Mouse (Mus musculus): Measurements from ENCODE around the gene Dpp9. TPM values are rescaled to one million over a fixed set of nuclear protein-coding genes. Genes with fewer than 3 reads are reported as not detected.
A peak's percentile ranks its signal among the peaks of the same experiment; 100 is the strongest.

Gene Dpp9
- polyA plus RNA-seq, 1 experiment from 2014 or later = 38.8 TPM

DNA sequence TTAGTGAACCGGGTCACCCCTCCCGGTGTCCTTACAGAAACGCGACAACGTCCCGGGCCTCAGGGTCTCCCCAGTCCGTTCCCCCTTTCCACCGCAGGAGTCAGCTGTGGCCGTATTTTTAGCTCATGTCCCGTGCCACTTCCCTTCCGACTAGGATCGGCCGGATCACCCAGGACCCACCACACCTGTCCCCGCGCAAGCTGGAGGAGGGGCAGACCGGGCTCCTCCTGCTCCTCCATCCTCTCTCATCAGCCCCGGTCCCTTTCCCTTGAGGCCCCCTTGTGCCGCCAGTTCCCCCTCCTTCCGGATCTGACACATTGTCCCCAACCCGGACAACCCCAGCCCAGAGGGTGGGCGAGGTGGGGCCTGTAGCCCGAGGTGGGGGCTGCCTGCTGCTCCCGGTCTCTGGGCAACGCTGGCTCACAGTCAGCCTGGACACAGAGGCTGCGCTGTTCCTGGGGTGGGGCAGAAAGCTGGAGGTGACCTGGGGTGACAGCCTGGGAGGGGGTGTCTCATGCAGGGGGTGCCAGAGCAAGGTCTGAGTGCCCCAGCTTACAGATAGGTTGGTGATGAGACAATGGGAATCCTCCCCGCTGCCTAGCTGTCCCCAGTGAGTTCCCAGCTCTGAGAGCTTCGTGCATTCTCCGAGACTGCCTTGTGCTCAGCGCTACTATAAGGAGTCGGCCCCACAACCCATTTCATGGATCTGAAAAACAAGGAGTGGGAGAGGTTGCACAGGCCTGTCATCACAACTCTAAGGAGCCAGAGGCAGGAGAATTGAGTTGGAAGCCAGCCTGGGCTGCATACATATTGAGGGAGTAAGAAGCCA lies 69.7 kb downstream of the Dpp9 start:
- Histone ChIP-seq H3K9ac (ENCODE audit: low read depth, low read length) (no peak overlapping the region), H3K4me2 (peak overlapping the region; percentile 24), H3K4me3 (ENCODE audit: low read depth, low read length) (no peak overlapping the region), H3K36me3 (ENCODE audit: control insufficient read depth, insufficient read depth, low read length) (no peaks in the 10 kb centered on the region), H3K27ac (ENCODE audit: low read depth, low read length) (no peak overlapping the region), H3K27me3 (replicated peaks; ENCODE audit: control insufficient read depth, insufficient read depth, low read length) (peaks cover 63% of the 10 kb centered on the region), H3K9me3 (ENCODE audit: control insufficient read depth, low read length) (no peaks in the 10 kb centered on the region), H3K4me1 (replicated peaks; ENCODE audit: control insufficient read depth, insufficient read depth, low read length) (no peaks in the 10 kb centered on the region)
- no peak for ATAC-seq (replicated peaks; ENCODE audit: low FRiP score)
- DNase-seq (ENCODE audit: low spot score) = no peak
- WGBS = 4% methylated on average over 30 of the region's 30 CpGs

GRCm38 (mm10) chr17:56148280-56148679 lies 70.4 kb downstream of the Dpp9 start:
- no peak overlapping the region for H3K9ac ChIP-seq (ENCODE audit: low read depth, low read length)
- peak overlapping the region; percentile 24 for H3K4me2 ChIP-seq
- no peaks in the 10 kb centered on the region for H3K9me3 ChIP-seq (ENCODE audit: control insufficient read depth, low read length)
- no peak for DNase-seq (ENCODE audit: low spot score)
- ATAC-seq (replicated peaks; ENCODE audit: low FRiP score) = no peak
- no peak overlapping the region for H3K27ac ChIP-seq (ENCODE audit: low read depth, low read length)
- H3K27me3 ChIP-seq (replicated peaks; ENCODE audit: control insufficient read depth, insufficient read depth, low read length) = peaks cover 71% of the 10 kb centered on the region
- no peaks in the 10 kb centered on the region for H3K36me3 ChIP-seq (ENCODE audit: control insufficient read depth, insufficient read depth, low read length)
- H3K4me1 ChIP-seq (replicated peaks; ENCODE audit: control insufficient read depth, insufficient read depth, low read length) = no peaks in the 10 kb centered on the region
- no peak overlapping the region for H3K4me3 ChIP-seq (ENCODE audit: low read depth, low read length)
- whole genome bisulfite sequencing = 19% methylated on average over 9 of the region's 9 CpGs

DNA sequence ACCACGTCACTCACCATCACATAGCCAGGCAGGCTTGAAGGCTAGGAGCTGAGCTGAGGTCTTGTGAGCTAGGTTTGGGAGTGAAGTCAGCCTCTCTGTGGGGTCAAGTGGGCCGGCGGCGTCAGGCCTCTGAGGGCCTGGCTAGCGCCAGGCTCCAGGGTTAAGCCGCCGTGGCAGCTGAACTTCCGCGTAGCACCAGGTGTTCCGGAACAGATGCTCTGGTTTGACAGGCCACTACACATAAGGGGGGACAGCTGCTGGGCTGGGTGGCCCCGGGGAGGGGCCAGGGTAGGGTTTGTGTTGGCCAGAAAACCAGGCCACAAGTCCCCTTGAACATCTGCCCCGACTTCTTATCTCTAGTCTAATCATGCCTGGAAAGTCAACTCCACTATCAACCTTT lies 71.3 kb downstream of the Dpp9 start:
- WGBS = 57% methylated on average over 12 of the region's 12 CpGs
- H3K27me3 ChIP-seq (replicated peaks; ENCODE audit: control insufficient read depth, insufficient read depth, low read length) = peaks cover 78% of the 10 kb centered on the region
- H3K36me3 ChIP-seq (ENCODE audit: control insufficient read depth, insufficient read depth, low read length) = no peaks in the 10 kb centered on the region
- no peak for DNase-seq (ENCODE audit: low spot score)
- no peak overlapping the region for H3K4me3 ChIP-seq (ENCODE audit: low read depth, low read length)
- ATAC-seq (replicated peaks; ENCODE audit: low FRiP score) = no peak
- H3K27ac ChIP-seq (ENCODE audit: low read depth, low read length) = no peak overlapping the region
- H3K4me1 ChIP-seq (replicated peaks; ENCODE audit: control insufficient read depth, insufficient read depth, low read length) = no peaks in the 10 kb centered on the region
- no peak overlapping the region for H3K9ac ChIP-seq (ENCODE audit: low read depth, low read length)
- H3K9me3 ChIP-seq (ENCODE audit: control insufficient read depth, low read length) = no peaks in the 10 kb centered on the region
- H3K4me2 ChIP-seq = no peak overlapping the region

- ATAC-seq (replicated peaks; ENCODE audit: low FRiP score) (no peak), DNase-seq (ENCODE audit: low spot score) (no peak)
- 23% methylated on average over 9 of the region's 9 CpGs for WGBS
- H3K27me3 ChIP-seq (replicated peaks; ENCODE audit: control insufficient read depth, insufficient read depth, low read length) = peaks cover 91% of the 10 kb centered on the region
- peaks cover 10% of the 10 kb centered on the region for H3K4me1 ChIP-seq (replicated peaks; ENCODE audit: control insufficient read depth, insufficient read depth, low read length)
- no peak overlapping the region for H3K27ac ChIP-seq (ENCODE audit: low read depth, low read length)
- H3K9me3 ChIP-seq (ENCODE audit: control insufficient read depth, low read length) = no peaks in the 10 kb centered on the region
- no peaks in the 10 kb centered on the region for H3K36me3 ChIP-seq (ENCODE audit: control insufficient read depth, insufficient read depth, low read length)
- H3K4me3 ChIP-seq (ENCODE audit: low read depth, low read length) = no peak overlapping the region
- H3K4me2 ChIP-seq = no peak overlapping the region
- no peak overlapping the region for H3K9ac ChIP-seq (ENCODE audit: low read depth, low read length)
Measured at GRCm38 (mm10) chr17:56146131-56146530, 72.6 kb downstream of the Dpp9 start.

GRCm38 (mm10) chr17:56144546-56144945 lies 74.2 kb downstream of the Dpp9 start:
- DNase-seq (ENCODE audit: low spot score) (no peak), ATAC-seq (replicated peaks; ENCODE audit: low FRiP score) (no peak)
- H3K4me2 ChIP-seq = no peak overlapping the region
- peaks cover 96% of the 10 kb centered on the region for H3K27me3 ChIP-seq (replicated peaks; ENCODE audit: control insufficient read depth, insufficient read depth, low read length)
- H3K36me3 ChIP-seq (ENCODE audit: control insufficient read depth, insufficient read depth, low read length) = no peaks in the 10 kb centered on the region
- no peaks in the 10 kb centered on the region for H3K9me3 ChIP-seq (ENCODE audit: control insufficient read depth, low read length)
- no peak overlapping the region for H3K4me3 ChIP-seq (ENCODE audit: low read depth, low read length)
- H3K4me1 ChIP-seq (replicated peaks; ENCODE audit: control insufficient read depth, insufficient read depth, low read length) = peaks cover 13% of the 10 kb centered on the region
- no peak overlapping the region for H3K9ac ChIP-seq (ENCODE audit: low read depth, low read length)
- WGBS = 68% methylated on average over 9 of the region's 9 CpGs
- H3K27ac ChIP-seq (ENCODE audit: low read depth, low read length) = no peak overlapping the region

DNA sequence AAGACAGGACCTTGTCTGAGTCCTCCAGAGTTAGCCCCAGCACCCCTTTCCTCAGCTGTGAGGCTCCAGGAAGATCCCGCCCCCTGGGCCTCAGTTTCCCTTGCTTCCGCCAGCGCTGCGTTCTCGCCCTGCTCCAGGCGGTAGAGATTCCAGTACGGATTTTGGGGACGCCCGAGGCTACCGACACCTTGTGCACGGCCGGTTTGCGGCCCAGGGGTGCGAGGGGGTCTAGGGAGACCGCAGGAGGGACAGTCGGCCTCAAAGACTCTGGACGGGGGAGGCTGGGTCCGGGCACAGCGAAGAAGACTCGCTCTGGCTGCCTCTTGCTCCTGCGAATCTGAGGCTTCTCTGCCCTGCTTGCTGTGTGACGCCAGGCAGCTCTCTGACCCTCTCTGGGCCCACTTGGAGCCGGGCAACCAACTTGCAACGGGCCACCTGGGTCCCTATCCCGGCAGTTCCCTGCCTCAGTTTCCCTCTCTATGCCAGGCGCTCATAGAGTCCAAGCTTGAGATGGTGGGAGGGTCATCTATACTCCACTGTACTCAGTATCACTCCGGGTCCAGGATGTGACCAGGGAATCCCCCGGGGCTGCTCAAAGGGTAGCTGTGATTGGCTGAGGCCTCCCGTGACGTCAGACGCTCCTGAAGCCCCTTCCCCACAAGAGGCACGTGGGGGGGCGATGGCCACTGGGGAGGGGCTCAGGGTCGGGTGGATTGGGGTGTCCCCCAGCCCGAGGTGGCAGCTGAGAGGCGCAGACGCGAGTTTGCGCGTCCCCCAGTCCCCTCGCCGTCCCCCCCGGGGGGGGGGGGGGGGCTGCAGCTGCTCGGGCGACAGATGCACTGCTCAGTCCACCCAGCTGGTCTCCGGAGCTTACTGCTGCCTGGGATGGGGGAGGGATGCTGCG lies 76.8 kb downstream of the Dpp9 start:
- H3K9me3 ChIP-seq (ENCODE audit: control insufficient read depth, low read length) = no peaks in the 10 kb centered on the region
- 1% methylated on average over 43 of the region's 47 CpGs for WGBS
- DNase-seq (ENCODE audit: low spot score) (no peak), ATAC-seq (replicated peaks; ENCODE audit: low FRiP score) (no peak; the same call in 1 of the 2 replicates)
- peaks cover 20% of the 10 kb centered on the region for H3K4me1 ChIP-seq (replicated peaks; ENCODE audit: control insufficient read depth, insufficient read depth, low read length)
- H3K27me3 ChIP-seq (replicated peaks; ENCODE audit: control insufficient read depth, insufficient read depth, low read length) = peaks cover 86% of the 10 kb centered on the region
- no peak overlapping the region for H3K27ac ChIP-seq (ENCODE audit: low read depth, low read length)
- H3K4me3 ChIP-seq (ENCODE audit: low read depth, low read length) = peak overlapping the region; percentile 42
- 0 out of 2 replicates have a peak overlapping the region, but pooled peaks have one; percentile 14 for H3K9ac ChIP-seq (ENCODE audit: low read depth, low read length)
- peak overlapping the region; percentile 76 for H3K4me2 ChIP-seq
- no peaks in the 10 kb centered on the region for H3K36me3 ChIP-seq (ENCODE audit: control insufficient read depth, insufficient read depth, low read length)

DNA sequence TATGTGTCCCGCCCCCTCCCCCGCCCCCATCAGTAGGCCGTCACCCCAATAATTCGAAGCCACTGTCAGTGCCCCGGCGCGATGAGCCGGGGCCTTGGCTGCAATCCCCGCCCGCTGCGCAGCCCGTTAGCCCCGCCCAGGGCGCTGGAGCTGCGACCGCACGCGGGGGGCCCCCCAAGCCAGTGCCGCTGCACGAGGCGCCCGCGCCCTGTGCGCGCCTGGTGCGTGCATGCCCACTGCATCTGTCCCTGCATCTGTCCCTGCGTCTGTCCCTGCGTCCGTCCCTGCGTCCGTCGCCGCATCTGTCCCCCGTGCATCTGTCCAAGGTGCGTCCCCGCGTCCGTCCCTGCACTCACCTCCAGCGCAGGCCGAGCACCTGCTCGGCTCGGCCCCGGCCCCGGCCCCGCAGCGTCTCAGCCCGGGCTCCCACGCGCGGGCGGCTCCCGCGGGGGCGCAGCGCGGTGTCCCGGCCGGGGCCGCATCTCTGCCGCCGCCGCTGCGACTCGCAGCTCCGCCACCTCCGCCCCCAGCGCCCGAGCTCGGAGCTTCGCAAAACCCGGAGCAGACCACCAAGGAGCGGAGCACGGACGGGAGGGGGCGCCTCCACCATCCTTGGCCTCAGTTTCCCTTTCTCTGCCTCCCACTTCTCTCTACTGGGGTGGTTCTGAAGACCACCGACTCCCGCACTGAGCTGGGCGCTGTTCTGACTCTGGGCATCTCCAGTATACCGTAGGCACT lies 78.7 kb downstream of the Dpp9 start, which contains the start of gene Sema6b:
Gene Sema6b, minus strand, starts transcription at position 486 of the 738 bp plus-strand sequence.
- H3K27ac ChIP-seq (ENCODE audit: low read depth, low read length) = no peak within 1 kb of the TSS
- peaks cover 67% of the 10 kb centered on the region for H3K27me3 ChIP-seq (replicated peaks; ENCODE audit: control insufficient read depth, insufficient read depth, low read length)
- no peaks in the 10 kb centered on the region for H3K36me3 ChIP-seq (ENCODE audit: control insufficient read depth, insufficient read depth, low read length)
- H3K4me1 ChIP-seq (replicated peaks; ENCODE audit: control insufficient read depth, insufficient read depth, low read length) = peaks cover 21% of the 10 kb centered on the region
- no peaks in the 10 kb centered on the region for H3K9me3 ChIP-seq (ENCODE audit: control insufficient read depth, low read length)
- peak within 1 kb of the TSS; percentile 52 for H3K9ac ChIP-seq (ENCODE audit: low read depth, low read length)
- ATAC-seq (replicated peaks; ENCODE audit: low FRiP score) = peak; percentile 43
- peak; percentile 78 for DNase-seq (ENCODE audit: low spot score)
- peak within 1 kb of the TSS; percentile 99 for H3K4me2 ChIP-seq
- peak within 1 kb of the TSS; percentile 70 for H3K4me3 ChIP-seq (ENCODE audit: low read depth, low read length)
- 2% methylated on average over 65 of the region's 79 CpGs for WGBS

DNA sequence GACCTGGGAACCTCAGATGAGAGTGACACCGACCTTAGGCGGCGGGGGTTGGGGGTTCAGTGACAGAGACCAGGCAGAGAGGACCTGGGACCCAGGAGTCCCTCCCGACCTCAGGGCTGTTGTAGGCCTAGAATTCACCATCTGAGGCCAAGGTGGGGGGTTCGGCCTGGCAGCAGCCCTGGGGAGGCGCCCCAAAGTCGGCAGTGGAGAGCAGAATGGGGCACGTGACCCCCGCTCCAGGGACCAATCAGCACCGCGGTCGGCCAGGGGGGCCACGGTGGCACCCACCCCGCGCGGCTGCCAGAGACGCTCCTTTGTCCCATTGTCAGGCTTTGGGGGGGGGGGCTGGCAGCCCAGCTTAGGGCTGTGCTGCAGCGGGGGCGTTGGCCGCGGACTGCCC lies 79.3 kb downstream of the Dpp9 start:
- peak overlapping the region; percentile 99 for H3K4me2 ChIP-seq
- H3K9ac ChIP-seq (ENCODE audit: low read depth, low read length) = peak overlapping the region; percentile 52
- H3K4me1 ChIP-seq (replicated peaks; ENCODE audit: control insufficient read depth, insufficient read depth, low read length) = peaks cover 28% of the 10 kb centered on the region
- peak overlapping the region; percentile 70 for H3K4me3 ChIP-seq (ENCODE audit: low read depth, low read length)
- no peak; the same call in 1 of the 2 replicates for ATAC-seq (replicated peaks; ENCODE audit: low FRiP score)
- no peaks in the 10 kb centered on the region for H3K9me3 ChIP-seq (ENCODE audit: control insufficient read depth, low read length)
- DNase-seq (ENCODE audit: low spot score) = no peak
- WGBS = 9% methylated on average over 17 of the region's 21 CpGs
- no peaks in the 10 kb centered on the region for H3K36me3 ChIP-seq (ENCODE audit: control insufficient read depth, insufficient read depth, low read length)
- H3K27me3 ChIP-seq (replicated peaks; ENCODE audit: control insufficient read depth, insufficient read depth, low read length) = peaks cover 60% of the 10 kb centered on the region
- no peak overlapping the region for H3K27ac ChIP-seq (ENCODE audit: low read depth, low read length)
